Comparison of ENCODE assay signal across 9 mouse cellular contexts in the genomic region with DNA sequence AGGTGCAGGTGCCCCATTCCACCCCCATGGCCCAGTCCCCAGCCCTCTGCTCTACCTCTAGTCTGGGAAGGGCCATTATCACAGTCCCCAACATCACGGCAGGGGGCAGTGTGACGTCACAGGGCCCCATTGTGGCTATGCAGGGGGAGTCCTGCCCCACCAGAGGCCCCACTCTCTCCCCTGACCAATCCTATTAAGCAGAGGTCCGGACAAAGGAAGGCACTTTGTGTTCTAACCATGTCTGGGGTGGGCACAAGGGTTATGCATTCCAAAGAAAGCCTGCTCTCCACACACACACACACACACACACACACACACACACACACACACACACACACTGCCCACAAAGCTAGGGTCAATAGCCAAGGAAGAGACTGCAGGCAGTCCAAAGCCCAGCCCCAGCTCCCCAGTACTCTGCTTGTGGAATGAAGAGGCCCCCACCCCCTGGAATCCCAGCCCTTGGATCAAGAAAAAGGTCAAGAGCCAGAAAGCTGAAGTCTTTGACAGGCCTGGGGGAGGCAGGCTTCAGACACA. TPM values are rescaled to one million over a fixed set of nuclear protein-coding genes. Genes with fewer than 3 reads are reported as not detected.
DNase-seq lines count a peak whose midpoint lies in the region; ATAC-seq and TF ChIP-seq lines count a peak whose summit lies in the region.
"Had no signal": no experiment of that assay in that cellular context is flagged by ENCODE, and none has a peak within 500 bp of the region (broad histone marks: within the 10 kb centered on the region; RNA-seq: fewer than 3 reads in every experiment).

No protein-coding gene starts in this region.

- H3K27ac ChIP-seq in heart, postnatal 0 days (ENCODE audit: low read depth) = no peak overlapping the region
- peak overlapping the region; percentile 78 for H3K27ac ChIP-seq in hindbrain, embryonic 13.5 days
- H3K27ac ChIP-seq in neural tube, embryonic 11.5 days (ENCODE audit: low read depth, low read length) = peak overlapping the region; percentile 68

- H3K27me3 ChIP-seq in heart, postnatal 0 days (ENCODE audit: control insufficient read depth, insufficient read depth, low read length) = no peaks in the 10 kb centered on the region
- H3K27me3 ChIP-seq in hindbrain, embryonic 13.5 days = 0 out of 2 replicates have a peak, but pooled peaks cover 8% of the 10 kb centered on the region
- H3K27me3 ChIP-seq in neural tube, embryonic 11.5 days (ENCODE audit: control insufficient read depth, insufficient read depth, low read length) = no peaks in the 10 kb centered on the region

- ATAC-seq in heart, postnatal 0 days (ENCODE audit: insufficient read depth, low read depth) = peak; percentile 22; the same call in 1 of the 2 replicates
- ATAC-seq in hindbrain, embryonic 13.5 days (ENCODE audit: low FRiP score) = peak; percentile 75
- peak; percentile 90 for ATAC-seq in neural tube, embryonic 11.5 days (ENCODE audit: insufficient read depth, low FRiP score, low TSS enrichment)
- ATAC-seq in inflammation-experienced regulatory T-cells, adult 6 months = no peak
- no peak for ATAC-seq in cerebellum, adult (ENCODE audit: insufficient number of reproducible peaks, low FRiP score, low TSS enrichment)
- ATAC-seq: CD4-positive, CD25-positive, alpha-beta regulatory T cell, adult 4 months had no signal

- H3K9ac ChIP-seq in heart, postnatal 0 days (replicated peaks; ENCODE audit: low read depth, low read length) = no peak overlapping the region
- no peak overlapping the region; the same call in 1 of the 2 replicates for H3K9ac ChIP-seq in hindbrain, embryonic 13.5 days
- no peak overlapping the region for H3K9ac ChIP-seq in neural tube, embryonic 11.5 days (ENCODE audit: low read length)

- no peak for TF ChIP-seq CTCF in heart, postnatal 0 days (IDR thresholded peaks at IDR 0.05; ENCODE audit: low read depth)

- no peaks in the 10 kb centered on the region for H3K9me3 ChIP-seq in heart, postnatal 0 days (replicated peaks; ENCODE audit: control insufficient read depth, low read length)
- H3K9me3 ChIP-seq in hindbrain, embryonic 13.5 days = no peaks in the 10 kb centered on the region
- no peaks in the 10 kb centered on the region for H3K9me3 ChIP-seq in neural tube, embryonic 11.5 days (ENCODE audit: control insufficient read depth, low read length)

- H3K4me1 ChIP-seq in heart, postnatal 0 days (ENCODE audit: control insufficient read depth, insufficient read depth) = no peaks in the 10 kb centered on the region
- H3K4me1 ChIP-seq in hindbrain, embryonic 13.5 days (replicated peaks) = peaks cover 41% of the 10 kb centered on the region
- H3K4me1 ChIP-seq in neural tube, embryonic 11.5 days (ENCODE audit: control insufficient read depth, insufficient read depth, low read length) = peaks cover 27% of the 10 kb centered on the region

- H3K4me3 ChIP-seq in heart, postnatal 0 days (ENCODE audit: low read depth, low read length) = no peak overlapping the region
- no peak overlapping the region for H3K4me3 ChIP-seq in hindbrain, embryonic 13.5 days
- no peak overlapping the region for H3K4me3 ChIP-seq in neural tube, embryonic 11.5 days (ENCODE audit: low read depth, low read length)

- no peak for DNase-seq in heart, postnatal 0 days (ENCODE audit: low spot score)
- DNase-seq in heart, postnatal 10 days = no peak
- DNase-seq in embryo, embryonic 11.5 days (ENCODE audit: low read depth, low spot score) = peak; percentile 23
- peak; percentile 80 for DNase-seq in neural tube, embryonic 11.5 days (ENCODE audit: low spot score)
- no peak for DNase-seq in thymus, postnatal 36 days

- no peak overlapping the region for H3K4me2 ChIP-seq in heart, postnatal 0 days (ENCODE audit: low read depth, low read length)
- H3K4me2 ChIP-seq in hindbrain, embryonic 13.5 days = no peak overlapping the region
- H3K4me2 ChIP-seq in neural tube, embryonic 11.5 days (ENCODE audit: low read depth) = no peak overlapping the region

- TF ChIP-seq EP300 in heart, postnatal 0 days (IDR thresholded peaks at IDR 0.05; ENCODE audit: low read depth) = no peak

- intact Hi-C loops in heart, postnatal 10 days (cut with DNase I) = no loop called here

- 44% methylated on average over 3 of the region's 3 CpGs for WGBS in heart, postnatal 0 days
- WGBS in hindbrain, embryonic 13.5 days = 5% methylated on average over 3 of the region's 3 CpGs
- 12% methylated on average over 3 of the region's 3 CpGs for whole genome bisulfite sequencing in neural tube, embryonic 11.5 days

- no peaks in the 10 kb centered on the region for H3K36me3 ChIP-seq in heart, postnatal 0 days (replicated peaks; ENCODE audit: control insufficient read depth, insufficient read depth, low read length)
- no peaks in the 10 kb centered on the region for H3K36me3 ChIP-seq in hindbrain, embryonic 13.5 days
- H3K36me3 ChIP-seq in neural tube, embryonic 11.5 days (ENCODE audit: control insufficient read depth, insufficient read depth, low read length) = no peaks in the 10 kb centered on the region

RNA-seq across cellular contexts. Expression of gene Fam131c, which starts 32.7 kb away (rescaled TPM):
- total RNA-seq in heart, postnatal 0 days (2014; rRNA removed; ENCODE audit: low replicate concordance) = 2.2 TPM in 1 of 2 replicates, not detected in the other
- 0.14 and 0.20 TPM in 2 replicates for polyA plus RNA-seq in heart, postnatal 0 days (2015; fragmentation: Nextera tagmentation; extraction: Ambion mirVana)
- total RNA-seq in heart, postnatal 10 days (2021) = 1 to 10 TPM in 1 of 2 experiments, under 1 TPM in 1; 0.94 to 2.9 TPM
- polyA plus RNA-seq in hindbrain, embryonic 13.5 days (2015; fragmentation: Nextera tagmentation; extraction: Ambion mirVana) = 11.7 and 12.7 TPM in 2 replicates
- 0.34 and 0.85 TPM in 2 replicates for polyA plus RNA-seq in neural tube, embryonic 11.5 days (2014; fragmentation: Nextera tagmentation; extraction: Ambion mirVana)
- polyA plus RNA-seq in inflammation-experienced regulatory T-cells, adult 6 months (2017; shearing (Covaris generic)) = not detected
- polyA plus RNA-seq: CD4-positive, CD25-positive, alpha-beta regulatory T cell, adult 4 months had no signal

RNA-seq across cellular contexts. Expression of gene Epha2, which starts 34.3 kb away (rescaled TPM):
- total RNA-seq in heart, postnatal 0 days (2014; rRNA removed; ENCODE audit: low replicate concordance) = 10.1 and 11.7 TPM in 2 replicates
- 1.4 TPM in 2 replicates for polyA plus RNA-seq in heart, postnatal 0 days (2015; fragmentation: Nextera tagmentation; extraction: Ambion mirVana)
- 1 to 10 TPM; 8.1 TPM for total RNA-seq in heart, postnatal 10 days (2021)
- 1.5 and 1.8 TPM in 2 replicates for polyA plus RNA-seq in hindbrain, embryonic 13.5 days (2015; fragmentation: Nextera tagmentation; extraction: Ambion mirVana)
- 1.6 and 2.5 TPM in 2 replicates for polyA plus RNA-seq in neural tube, embryonic 11.5 days (2014; fragmentation: Nextera tagmentation; extraction: Ambion mirVana)
- not detected for polyA plus RNA-seq in inflammation-experienced regulatory T-cells, adult 6 months (2017; shearing (Covaris generic))

Comparison
In these comparisons a context has a peak if more than half of its experiments do, and no peak if none do; other contexts are left out.
1. ATAC-seq: peak in heart, postnatal 0 days (single experiment), hindbrain, embryonic 13.5 days (single experiment) and neural tube, embryonic 11.5 days (single experiment); none in inflammation-experienced regulatory T-cells, adult 6 months (single experiment) and cerebellum, adult (single experiment).
2. DNase-seq: peak in embryo, embryonic 11.5 days (single experiment) and neural tube, embryonic 11.5 days (single experiment); none in heart, postnatal 0 days (single experiment), heart, postnatal 10 days (0 of 2) and thymus, postnatal 36 days (0 of 2).